Comparison of ENCODE assay signal across 20 mouse cellular contexts in genomic region chr12:65559809-65560208, GRCm38 (mm10).
"Had no signal": no experiment of that assay in that cellular context is flagged by ENCODE, and none has a peak within 500 bp of the region (broad histone marks: within the 10 kb centered on the region; RNA-seq: fewer than 3 reads in every experiment).

No protein-coding gene starts in this region.

- DNase-seq: kidney, postnatal 25 days; layer of hippocampus, adult 9-11 months; liver; lung, adult 18-20 months; lung, postnatal 10 days; lung, postnatal 36 days; thymus, adult 18-20 months; thymus, postnatal 36 days had no signal

- ATAC-seq: liver, embryonic 12.5 days; midbrain, embryonic 15.5 days had no signal

- H3K27me3 ChIP-seq: limb, embryonic 13.5 days; liver, embryonic 12.5 days; liver, embryonic 15.5 days; lung, embryonic 15.5 days; megakaryocyte, embryonic 14.5 days; midbrain, embryonic 15.5 days; neural tube, embryonic 12.5 days; neural tube, embryonic 15.5 days had no signal

- H3K9me3 ChIP-seq: limb, embryonic 10.5 days; limb, embryonic 13.5 days; liver, embryonic 12.5 days; liver, embryonic 15.5 days; lung, embryonic 15.5 days; midbrain, embryonic 10.5 days; midbrain, embryonic 15.5 days; neural tube, embryonic 12.5 days; neural tube, embryonic 15.5 days had no signal

- H3K4me1 ChIP-seq: limb, embryonic 10.5 days; limb, embryonic 13.5 days; liver, embryonic 12.5 days; liver, embryonic 15.5 days; lung, embryonic 15.5 days; megakaryocyte, embryonic 14.5 days; midbrain, embryonic 10.5 days; midbrain, embryonic 15.5 days; neural tube, embryonic 12.5 days; neural tube, embryonic 15.5 days had no signal

- H3K4me3 ChIP-seq: layer of hippocampus, adult 2 months; limb, embryonic 10.5 days; limb, embryonic 13.5 days; liver, embryonic 12.5 days; liver, embryonic 15.5 days; lung, embryonic 15.5 days; megakaryocyte, embryonic 14.5 days; midbrain, embryonic 10.5 days; midbrain, embryonic 15.5 days; neural tube, embryonic 12.5 days; neural tube, embryonic 15.5 days had no signal

- H3K36me3 ChIP-seq: limb, embryonic 10.5 days; limb, embryonic 13.5 days; liver, embryonic 12.5 days; liver, embryonic 15.5 days; lung, embryonic 15.5 days; midbrain, embryonic 10.5 days; midbrain, embryonic 15.5 days; neural tube, embryonic 12.5 days; neural tube, embryonic 15.5 days had no signal

- H3K27ac ChIP-seq: kidney, postnatal 0 days; layer of hippocampus, adult 2 months; limb, embryonic 10.5 days; limb, embryonic 13.5 days; liver, embryonic 12.5 days; liver, embryonic 15.5 days; lung, embryonic 15.5 days; midbrain, embryonic 10.5 days; midbrain, embryonic 15.5 days; neural tube, embryonic 12.5 days; neural tube, embryonic 15.5 days had no signal

- H3K9ac ChIP-seq: limb, embryonic 13.5 days; liver, embryonic 12.5 days; liver, embryonic 15.5 days; lung, embryonic 15.5 days; midbrain, embryonic 15.5 days; neural tube, embryonic 12.5 days; neural tube, embryonic 15.5 days had no signal

- H3K4me2 ChIP-seq: limb, embryonic 13.5 days; liver, embryonic 12.5 days; liver, embryonic 15.5 days; lung, embryonic 15.5 days; midbrain, embryonic 15.5 days; neural tube, embryonic 12.5 days; neural tube, embryonic 15.5 days had no signal
